Mouse (Mus musculus) spleen, postnatal 4 days (tissue): ENCODE results near the gene Spint5.
"Not testable (repeated sequence)": the region's sequence is repeated elsewhere in the genome, so short reads cannot be mapped to it uniquely, and the experiment has no call there.

ENCODE experiments used
- DNase-seq, 2 experiments: peaks; one replicate each; pipeline ENCODE4 v3.0.0; 2022; ENCODE audit warnings: low spot score in 2 of 2

Spint5 gene

GRCm38 (mm10) chr2:164715005-164715404 is at the start of gene Spint5:
Spint5 (plus strand) TSS chr2:164715305.
- no peak for DNase-seq

GRCm38 (mm10) chr2:164670261-164670660 is 44.8 kb upstream of the Spint5 start:
- DNase-seq, result no peak

GRCm38 (mm10) chr2:164670938-164671337 is 44.2 kb upstream of the Spint5 start:
- no peak for DNase-seq

GRCm38 (mm10) chr2:164673987-164674386 is 41.1 kb upstream of the Spint5 start, which contains the start of gene Wfdc11:
Wfdc11 (minus strand) TSS chr2:164674087.
- no peak for DNase-seq

GRCm38 (mm10) chr2:164676103-164676502 is 39.0 kb upstream of the Spint5 start:
- no peak for DNase-seq

GRCm38 (mm10) chr2:164676916-164677685 is 38.0 kb upstream of the Spint5 start:
- DNase-seq, result no peak

GRCm38 (mm10) chr2:164678848-164679625 is 36.1 kb upstream of the Spint5 start:
- peak; percentile 72 to 85 for DNase-seq

- peak; percentile 15 to 66 for DNase-seq
Observed at GRCm38 (mm10) chr2:164679906-164680305, 35.2 kb upstream of the Spint5 start.

- no peak for DNase-seq
Observed at GRCm38 (mm10) chr2:164684807-164685206, 30.3 kb upstream of the Spint5 start, which contains the start of gene Wfdc13. Wfdc13 (plus strand) TSS chr2:164685107.

- no peak for DNase-seq
Observed at GRCm38 (mm10) chr2:164698201-164698600, 16.9 kb upstream of the Spint5 start, which contains the start of gene Spint4. Spint4 (plus strand) TSS chr2:164698501.

- no peak for DNase-seq
Observed at GRCm38 (mm10) chr2:164700959-164701358, 14.1 kb upstream of the Spint5 start.

- DNase-seq, result no peak
Observed at GRCm38 (mm10) chr2:164701761-164702160, 13.3 kb upstream of the Spint5 start.

GRCm38 (mm10) chr2:164704235-164704634 is 10.9 kb upstream of the Spint5 start:
- DNase-seq, result no peak

- DNase-seq, result no peak
Observed at GRCm38 (mm10) chr2:164705328-164705727, 9.8 kb upstream of the Spint5 start.

GRCm38 (mm10) chr2:164705991-164706390 is 9.1 kb upstream of the Spint5 start:
- DNase-seq, result no peak

GRCm38 (mm10) chr2:164716194-164716786 is 1.2 kb downstream of the Spint5 start:
- DNase-seq, result not testable (repeated sequence)

- DNase-seq, result no peak
Observed at GRCm38 (mm10) chr2:164723276-164723675, 8.2 kb downstream of the Spint5 start.

- peak; percentile 65 to 87 for DNase-seq
Observed at GRCm38 (mm10) chr2:164725895-164726619, 11.0 kb downstream of the Spint5 start.

GRCm38 (mm10) chr2:164731719-164732118 is 16.6 kb downstream of the Spint5 start:
- DNase-seq, result no peak

GRCm38 (mm10) chr2:164733259-164733658 is 18.2 kb downstream of the Spint5 start:
- no peak for DNase-seq

GRCm38 (mm10) chr2:164734839-164735238 is 19.7 kb downstream of the Spint5 start:
- DNase-seq, result no peak

GRCm38 (mm10) chr2:164735446-164735845 is 20.3 kb downstream of the Spint5 start:
- DNase-seq, result no peak
